Mouse (Mus musculus) myocyte (in vitro differentiated cells): Measurements from ENCODE around the gene Olfr1395. TPM values are rescaled to one million over a fixed set of nuclear protein-coding genes. Genes with fewer than 3 reads are reported as not detected.

Experiments used
- H3K27me3 ChIP-seq: one replicate; pipeline ENCODE4 v1.6.1; 2011; ENCODE audit not compliant: control insufficient read depth, insufficient read depth, insufficient read length
- H3K36me3 ChIP-seq: one replicate; pipeline ENCODE4 v1.6.1; 2011; ENCODE audit not compliant: control insufficient read depth, insufficient read depth
- H3K4me2 ChIP-seq: one replicate; pipeline ENCODE4 v1.6.1; 2011; ENCODE audit warnings: low read depth, control low read depth
- H3K4me3 ChIP-seq: one replicate; pipeline ENCODE4 v1.5.1; 2011; ENCODE audit warnings: mild to moderate bottlenecking, control low read depth, moderate library complexity
- H3K79me2 ChIP-seq: one replicate; pipeline ENCODE4 v1.6.1; 2011; ENCODE audit not compliant: control insufficient read depth, insufficient read depth
- H3ac ChIP-seq: one replicate; pipeline ENCODE4 v1.6.1; 2011; ENCODE audit not compliant: control insufficient read depth, insufficient read length
- CEBPB ChIP-seq: IDR thresholded peaks from 2 replicates; pipeline ENCODE4 v1.6.1; 2011; ENCODE audit warnings: mild to moderate bottlenecking, moderate library complexity; ENCODE audit not compliant: poor library complexity, insufficient read depth, severe bottlenecking
- E2F4 ChIP-seq: IDR thresholded peaks from one replicate; pipeline ENCODE4 v1.6.1; 2011; ENCODE audit warnings: mild to moderate bottlenecking, control low read depth, moderate library complexity; ENCODE audit not compliant: insufficient read depth
- MAX ChIP-seq: IDR thresholded peaks from one replicate; pipeline ENCODE4 v1.6.1; 2011; ENCODE audit warnings: low read depth, mild to moderate bottlenecking, control low read depth
- MYOD1 ChIP-seq, 3 experiments: IDR thresholded peaks; one replicate each; pipeline ENCODE4 v1.6.1; 2011; ENCODE audit warnings: control low read depth in 2 of 3, low read depth in 2 of 3, mild to moderate bottlenecking in 2 of 3, moderate library complexity in 1 of 3; ENCODE audit not compliant: insufficient read length in 2 of 3, control insufficient read depth in 1 of 3
- MYOG ChIP-seq, 3 experiments: IDR thresholded peaks; one replicate each; pipeline ENCODE4 v1.6.1; 2011; ENCODE audit warnings: control low read depth in 2 of 3, low read depth in 2 of 3, mild to moderate bottlenecking in 2 of 3; ENCODE audit not compliant: insufficient read length in 2 of 3, control insufficient read depth in 1 of 3, insufficient read depth in 1 of 3
- POLR2A ChIP-seq: IDR thresholded peaks from one replicate; pipeline ENCODE4 v1.6.1; 2011; ENCODE audit warnings: low read depth, mild to moderate bottlenecking, control low read depth, moderate library complexity; ENCODE audit not compliant: insufficient read length
- POLR2AphosphoS2 ChIP-seq: IDR thresholded peaks from one replicate; pipeline ENCODE4 v1.6.1; 2011; ENCODE audit warnings: low read depth, control low read depth; ENCODE audit not compliant: insufficient read length
- REST ChIP-seq: IDR thresholded peaks from one replicate; pipeline ENCODE4 v1.6.1; 2011; ENCODE audit warnings: mild to moderate bottlenecking, control low read depth, moderate library complexity; ENCODE audit not compliant: insufficient read depth, insufficient read length
- SRF ChIP-seq: IDR thresholded peaks from one replicate; pipeline ENCODE4 v1.6.1; 2011; ENCODE audit warnings: low read depth; ENCODE audit not compliant: control insufficient read depth, insufficient read length
- TCF12 ChIP-seq: IDR thresholded peaks from one replicate; pipeline ENCODE4 v1.6.1; 2011; ENCODE audit warnings: mild to moderate bottlenecking, control low read depth; ENCODE audit not compliant: poor library complexity, insufficient read depth, severe bottlenecking
- TCF3 ChIP-seq: IDR thresholded peaks from one replicate; pipeline ENCODE4 v1.6.1; 2011; ENCODE audit warnings: low read depth, control low read depth; ENCODE audit not compliant: insufficient read length
- USF1 ChIP-seq: IDR thresholded peaks from one replicate; pipeline ENCODE4 v1.6.1; 2011; ENCODE audit warnings: low read depth, mild to moderate bottlenecking, control low read depth, moderate library complexity
- polyA plus RNA-seq: library from polyadenylated mRNA; unstranded; fragments of >200 nt; fragmentation: generic; extraction: Trizol; gene quantifications from one replicate; pipeline ENCODE4 v1.2.1, GENCODE M21; 2012; ENCODE audit warnings: missing spikeins

Olfr1395 gene
- polyA plus RNA-seq, 1 experiment = not detected

DNA sequence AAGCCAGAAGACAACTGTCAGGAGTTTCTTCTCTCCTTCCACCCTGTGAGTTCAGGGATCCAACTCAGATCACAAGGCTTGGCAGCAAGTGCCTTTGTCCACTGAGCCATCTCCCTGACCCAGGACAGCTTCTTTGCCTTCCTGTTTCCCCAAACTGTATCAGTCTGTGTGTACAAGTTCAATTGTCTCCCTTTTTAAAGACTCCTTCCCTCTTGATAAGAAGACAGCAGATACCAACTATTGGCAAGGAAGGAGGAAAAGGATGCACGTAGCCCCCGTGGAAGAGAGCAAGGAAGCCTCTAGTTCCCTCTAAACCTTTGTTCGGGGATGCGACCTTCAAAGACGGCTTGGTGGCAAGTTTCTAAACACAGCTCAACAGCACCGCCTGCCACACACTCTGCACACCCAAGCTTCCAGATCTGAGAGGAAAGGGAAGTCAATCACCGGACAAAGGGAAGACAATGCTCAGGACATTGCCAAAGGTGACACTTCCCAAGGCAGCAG lies 53.8 kb downstream of the Olfr1395 start:
- Histone ChIP-seq H3K4me3 (no peak overlapping the region), H3K36me3 (no peaks in the 10 kb centered on the region), H3K27me3 (no peaks in the 10 kb centered on the region), H3ac (no peak overlapping the region), H3K79me2 (no peaks in the 10 kb centered on the region), H3K4me2 (no peak overlapping the region)
- no peak for TF ChIP-seq E2F4
- no peak for TF ChIP-seq TCF12
- no peak for TF ChIP-seq CEBPB
- no peak for TF ChIP-seq POLR2AphosphoS2
- no peak for TF ChIP-seq POLR2A
- no peak for TF ChIP-seq TCF3
- TF ChIP-seq USF1 = no peak
- no peak for TF ChIP-seq MYOD1 (IDR thresholded peaks at IDR 0.05; ENCODE audit: control insufficient read depth in 1 of 3, insufficient read length in 2 of 3, low read depth in 2 of 3)
- no peak for TF ChIP-seq MAX
- no peak for TF ChIP-seq SRF
- TF ChIP-seq MYOG (IDR thresholded peaks at IDR 0.05; ENCODE audit: control insufficient read depth in 1 of 3, insufficient read depth in 1 of 3, insufficient read length in 2 of 3, low read depth in 2 of 3) = no peak
- TF ChIP-seq REST = no peak

Other genes starting within 250 kb of the Olfr1395 start
- not detected for gene Gm5431, start 240.1 kb upstream of the Olfr1395 start, polyA plus RNA-seq
- gene Psme2b, start 196.1 kb upstream of the Olfr1395 start, polyA plus RNA-seq = 11.3 TPM
- 0.05 TPM for gene Olfr56, start 163.4 kb upstream of the Olfr1395 start, polyA plus RNA-seq
- 1.1 TPM for gene 9930111J21Rik1, start 162.9 kb upstream of the Olfr1395 start, polyA plus RNA-seq
- gene Gm12185, start 150.0 kb upstream of the Olfr1395 start, polyA plus RNA-seq = 0.10 TPM
- gene Tgtp1, start 148.1 kb upstream of the Olfr1395 start, polyA plus RNA-seq = 0.04 TPM
- gene 9930111J21Rik2, start 91.0 kb upstream of the Olfr1395 start, polyA plus RNA-seq = 1.4 TPM
- gene Tgtp2, start 78.1 kb upstream of the Olfr1395 start, polyA plus RNA-seq = 0.16 TPM
- 1.00 TPM for gene Ifi47, start 65.7 kb upstream of the Olfr1395 start, polyA plus RNA-seq
- gene Olfr1396, start 27.4 kb upstream of the Olfr1395 start, polyA plus RNA-seq = not detected
- not detected for gene Olfr1394, start 12.1 kb downstream of the Olfr1395 start, polyA plus RNA-seq
- gene Btnl9, start 44.9 kb downstream of the Olfr1395 start, polyA plus RNA-seq = not detected
- 5.6 TPM for gene Zfp62, start 61.0 kb downstream of the Olfr1395 start, polyA plus RNA-seq
- 45.8 TPM for gene Mgat1, start 101.9 kb downstream of the Olfr1395 start, polyA plus RNA-seq
- gene Olfr1393, start 136.0 kb downstream of the Olfr1395 start, polyA plus RNA-seq = not detected
- not detected for gene Olfr1392, start 143.0 kb downstream of the Olfr1395 start, polyA plus RNA-seq
- not detected for gene Olfr10, start 162.5 kb downstream of the Olfr1395 start, polyA plus RNA-seq
- gene Olfr1391, start 180.5 kb downstream of the Olfr1395 start, polyA plus RNA-seq = not detected
- gene Olfr1390, start 192.9 kb downstream of the Olfr1395 start, polyA plus RNA-seq = not detected